Mouse (Mus musculus) ovary, postnatal 14 days (tissue): ENCODE measurements at regions not wholly inside any gene's neighbourhood (a gene's known extent, or its start where the extent isn't known, plus 50 kb on each side); places are given as distances from the start of the nearest gene placed in this dataset.

Experiments
- DNase-seq: peaks from one replicate; pipeline ENCODE4 v3.0.0; 2022; ENCODE audit warnings: low spot score

DNA sequence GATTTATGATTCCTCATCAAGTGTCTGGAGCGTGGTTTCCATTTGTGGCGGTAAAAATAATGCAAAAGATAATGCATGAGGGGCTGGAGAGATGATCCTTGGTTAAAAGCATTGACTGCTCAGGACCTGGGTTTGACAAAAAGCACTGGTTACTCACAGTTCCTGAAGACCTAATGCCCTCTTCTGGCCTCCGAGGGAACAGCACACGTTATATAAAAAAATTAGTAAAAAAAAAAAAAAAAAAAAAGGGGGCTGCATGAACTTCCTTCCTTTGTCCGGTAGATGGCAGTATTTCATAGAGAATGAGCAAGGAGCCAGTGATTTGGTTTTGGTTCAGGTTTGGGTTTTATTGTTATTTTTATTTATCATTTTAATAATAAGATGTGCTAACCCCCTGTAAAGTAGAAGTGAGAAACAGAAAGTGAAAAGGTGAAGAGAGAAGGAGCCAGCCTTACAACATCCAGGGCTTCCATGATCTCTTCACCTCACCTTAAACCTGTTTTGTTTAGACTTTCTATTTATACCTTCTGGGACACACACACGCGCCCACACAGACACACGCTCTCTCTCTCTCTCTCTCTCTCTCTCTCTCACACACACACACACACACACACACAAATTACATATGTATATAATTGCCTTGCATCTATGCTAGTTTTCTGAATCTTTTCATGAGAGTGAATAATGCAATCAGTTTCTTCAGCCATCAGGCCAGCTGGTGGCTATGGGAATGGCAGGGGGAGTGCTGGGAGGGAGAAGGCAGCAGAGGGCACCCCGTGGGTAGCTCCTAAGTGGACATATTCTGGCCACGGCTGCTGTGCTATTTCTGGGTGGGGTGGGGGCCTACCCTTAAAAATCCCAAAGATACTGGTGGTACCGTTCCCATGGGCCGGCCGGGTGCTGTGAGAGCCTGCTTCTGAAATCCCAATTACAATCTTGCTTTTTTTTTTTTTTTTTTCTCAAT, 230.0 kb downstream of the Poteg start:
- DNase-seq: peak; percentile 6

DNA sequence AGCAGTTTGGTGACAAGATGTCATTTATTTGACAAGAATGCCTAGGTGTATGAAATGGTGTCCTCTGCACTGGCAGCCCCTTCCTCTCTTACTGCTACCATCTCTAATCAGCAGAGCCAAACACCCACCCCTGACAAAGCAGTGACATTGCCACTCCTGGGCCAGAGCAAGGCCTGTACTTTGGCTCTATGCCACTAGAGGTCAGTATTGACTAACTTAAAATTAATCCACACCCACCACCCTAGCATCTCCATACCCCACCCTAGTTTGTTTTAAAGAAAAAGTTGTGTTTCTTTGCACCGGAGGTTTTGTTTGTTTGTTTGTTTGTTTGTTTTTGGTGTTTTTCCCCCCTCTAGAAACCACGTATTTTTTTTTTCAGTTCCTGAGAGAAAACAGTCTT, 231.7 kb downstream of the Poteg start:
- DNase-seq: peak; percentile 5

DNA sequence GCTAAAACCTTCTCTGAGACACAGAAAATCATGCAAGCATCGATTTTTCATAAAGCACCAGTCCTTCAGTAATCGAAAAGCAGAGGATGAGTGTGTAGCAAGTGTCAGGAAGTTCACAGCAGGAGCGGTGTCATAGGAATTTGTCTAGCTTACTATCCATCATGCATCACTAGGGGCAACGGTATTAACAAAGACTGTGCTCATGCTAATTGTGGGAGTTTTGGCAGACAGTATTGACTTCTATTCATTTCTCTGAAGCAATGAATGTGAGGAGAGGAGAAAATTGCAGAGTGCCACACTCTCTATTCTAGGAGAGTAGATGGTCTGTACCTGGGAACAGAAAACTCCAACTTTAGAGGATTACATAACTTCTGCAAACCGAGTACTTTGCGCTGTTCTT, 274.5 kb downstream of the Poteg start:
- DNase-seq: no peak

DNA sequence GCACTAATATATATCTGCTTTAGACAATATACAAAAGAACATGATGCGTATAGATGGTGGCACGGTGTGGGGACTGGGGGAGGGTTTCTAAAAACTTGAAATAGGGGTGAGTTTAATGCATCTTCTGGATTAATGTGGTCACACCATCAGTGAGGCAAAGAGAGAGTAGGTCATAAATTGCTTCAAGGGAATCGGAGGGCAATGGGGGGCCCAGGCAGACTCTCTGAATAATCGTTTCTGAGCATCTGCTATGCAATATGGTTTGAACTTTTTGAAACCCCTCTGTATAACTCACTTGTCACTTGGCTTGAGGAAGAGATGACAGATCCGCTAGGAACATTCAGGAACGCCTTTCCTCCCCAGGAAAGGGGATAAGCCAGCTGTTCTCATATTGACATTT, 322.8 kb downstream of the Poteg start:
- no peak for DNase-seq

DNA sequence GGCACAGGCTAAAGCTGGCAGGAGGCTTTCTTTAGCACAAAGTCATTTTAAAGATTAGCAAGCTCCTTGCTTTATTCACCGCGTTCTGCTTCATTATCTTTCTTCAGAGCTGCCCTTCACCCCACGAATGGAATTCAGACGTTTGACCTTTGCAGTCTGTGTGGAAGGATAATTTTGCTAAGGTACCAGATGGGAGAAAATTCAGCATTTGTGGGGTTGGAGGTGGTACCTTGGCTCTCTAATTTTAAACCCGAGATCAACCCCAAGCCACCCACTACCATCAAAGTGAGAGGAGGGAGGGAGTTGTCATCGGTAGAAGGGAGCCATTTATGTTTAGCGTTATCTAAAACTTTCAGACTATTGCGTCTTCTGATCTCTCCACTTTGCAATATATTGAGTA, 323.3 kb downstream of the Poteg start:
- no peak for DNase-seq

DNA sequence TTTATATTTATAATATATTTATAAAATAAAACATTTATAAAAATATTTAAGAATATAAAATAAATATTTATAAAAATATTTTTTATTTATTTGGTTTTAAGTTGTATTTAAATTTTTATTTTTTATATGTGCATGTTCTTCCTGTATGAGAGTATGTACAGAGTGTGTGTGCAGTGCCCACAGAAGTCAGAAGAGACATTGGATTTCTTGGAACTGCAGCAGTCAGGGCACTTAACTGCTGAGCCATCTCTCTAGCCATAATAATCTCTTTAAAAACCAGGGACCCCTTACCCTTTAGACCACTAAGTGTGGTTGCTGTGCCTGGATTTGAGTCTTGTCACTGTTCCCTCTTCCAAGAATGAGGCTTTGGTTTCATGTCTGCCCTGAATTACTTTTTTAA, 323.8 kb downstream of the Poteg start:
- DNase-seq: no peak

DNA sequence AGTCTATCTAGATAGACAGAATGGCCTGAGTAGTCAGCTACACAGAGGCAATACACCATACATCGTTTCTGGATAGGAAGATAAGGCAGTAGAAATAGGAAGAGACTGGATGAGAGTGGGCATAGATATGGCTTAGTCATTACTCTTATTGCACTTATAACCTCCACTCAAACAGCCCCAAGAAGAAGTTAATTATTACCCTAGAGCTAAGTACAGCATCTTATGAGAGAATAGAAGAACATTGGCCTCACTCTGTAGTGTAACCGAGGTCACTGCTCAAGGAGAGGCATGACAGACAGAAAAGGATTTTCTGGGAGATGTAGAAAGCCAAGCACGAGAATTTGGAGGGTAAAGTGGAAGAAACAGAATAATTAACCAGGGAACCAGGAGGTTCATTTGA, 331.5 kb downstream of the Poteg start:
- DNase-seq: no peak
